ENCODE assay signal across 27 mouse cellular contexts in the genomic region with DNA sequence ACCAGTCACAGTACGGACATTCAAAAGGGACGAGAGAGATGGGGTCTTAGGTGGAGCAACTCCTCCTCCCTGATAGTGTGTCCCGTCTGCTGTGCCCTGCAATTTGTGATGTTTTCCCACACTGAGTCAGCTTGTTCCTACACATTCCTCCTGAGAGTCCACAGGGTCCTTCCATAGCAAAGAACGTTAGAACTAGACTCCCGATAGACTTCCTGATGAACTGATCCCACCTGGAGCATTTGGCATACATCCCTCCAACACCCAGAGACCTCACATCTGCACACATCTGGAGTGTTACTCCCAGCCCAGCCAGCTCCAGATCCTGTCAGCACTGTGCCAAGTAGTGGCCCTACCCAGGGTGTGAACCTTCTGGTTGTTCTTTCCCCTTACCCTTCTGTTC.
DNase-seq lines count a peak whose midpoint lies in the region; ATAC-seq and TF ChIP-seq lines count a peak whose summit lies in the region.
"Had no signal": no experiment of that assay in that cellular context is flagged by ENCODE, and none has a peak within 500 bp of the region (broad histone marks: within the 10 kb centered on the region; RNA-seq: fewer than 3 reads in every experiment).

No protein-coding gene starts in this region.

- H3K9me3 ChIP-seq in limb, embryonic 14.5 days (ENCODE audit: control insufficient read depth, low read length) = no peaks in the 10 kb centered on the region
- H3K9me3 ChIP-seq in limb, embryonic 10.5 days (replicated peaks) = no peaks in the 10 kb centered on the region
- H3K9me3 ChIP-seq: embryonic facial prominence, embryonic 13.5 days; embryonic facial prominence, embryonic 15.5 days; forebrain, embryonic 12.5 days had no signal

- peak overlapping the region; percentile 55 for H3K27ac ChIP-seq in cerebellum, adult 2 months (ENCODE audit: insufficient read depth, low read length)
- peak overlapping the region; percentile 90 for H3K27ac ChIP-seq in layer of hippocampus, adult 2 months
- H3K27ac ChIP-seq in limb, embryonic 14.5 days (replicated peaks; ENCODE audit: low read depth, low read length) = no peak overlapping the region
- H3K27ac ChIP-seq in limb, embryonic 10.5 days = no peak overlapping the region
- H3K27ac ChIP-seq in cortical plate, adult 2 months (ENCODE audit: insufficient read depth, low read length) = peak overlapping the region; percentile 47
- H3K27ac ChIP-seq: embryonic facial prominence, embryonic 13.5 days; embryonic facial prominence, embryonic 15.5 days; forebrain, embryonic 10.5 days; forebrain, embryonic 12.5 days had no signal

- no peak overlapping the region for H3K9ac ChIP-seq in limb, embryonic 14.5 days (ENCODE audit: low read depth, low read length, severe bottlenecking)
- H3K9ac ChIP-seq: embryonic facial prominence, embryonic 13.5 days; embryonic facial prominence, embryonic 15.5 days; forebrain, embryonic 12.5 days had no signal

- H3K4me2 ChIP-seq in limb, embryonic 14.5 days (replicated peaks; ENCODE audit: low read depth, low read length, severe bottlenecking) = no peak overlapping the region
- H3K4me2 ChIP-seq: embryonic facial prominence, embryonic 13.5 days; embryonic facial prominence, embryonic 15.5 days; forebrain, embryonic 12.5 days had no signal

- TF ChIP-seq CTCF in cerebellum, adult 2 months (IDR thresholded peaks at IDR 0.05; ENCODE audit: borderline replicate concordance, insufficient read depth, low read depth, low read length) = no peak
- no peak for TF ChIP-seq CTCF in layer of hippocampus, adult 2 months (conservative IDR thresholded peaks at IDR 0.05)
- no peak for TF ChIP-seq CTCF in cortical plate, adult 2 months (IDR thresholded peaks at IDR 0.05; ENCODE audit: extremely low read depth, insufficient read depth, low read length)

- no peak for TF ChIP-seq POLR2A in cerebellum, adult 2 months (IDR thresholded peaks at IDR 0.05; ENCODE audit: borderline replicate concordance, insufficient read depth, low read length)
- no peak for TF ChIP-seq POLR2A in limb, embryonic 14.5 days (IDR thresholded peaks at IDR 0.05; ENCODE audit: borderline replicate concordance, extremely low read depth, insufficient read depth, insufficient read length)
- no peak for TF ChIP-seq POLR2A in cortical plate, adult 2 months (IDR thresholded peaks at IDR 0.05; ENCODE audit: extremely low read depth, insufficient read depth, low read length)

- DNase-seq in cerebellum, adult 2 months = no peak
- no peak for DNase-seq in cerebellum, postnatal 10 days
- DNase-seq in layer of hippocampus, adult 2 months (ENCODE audit: low spot score in 2 of 2) = no peak
- no peak for DNase-seq in layer of hippocampus, postnatal 14 days (ENCODE audit: low spot score in 2 of 2)
- peak; percentile 15 for DNase-seq in limb, embryonic 14.5 days (ENCODE audit: low spot score)
- DNase-seq in limb, embryonic 10.5 days (ENCODE audit: low spot score) = no peak
- DNase-seq: adrenal gland, adult 8-10 months; adrenal gland, postnatal 36 days; B cell, adult 2 months; cerebellum, adult 11-12 months; cerebellum, adult 8-10 months; cerebellum, adult 9-11 months; cerebellum, postnatal 25 days; embryo, embryonic 11 days had no signal

- no peaks in the 10 kb centered on the region for H3K36me3 ChIP-seq in limb, embryonic 14.5 days (ENCODE audit: control insufficient read depth, insufficient read depth, low read length)
- no peaks in the 10 kb centered on the region for H3K36me3 ChIP-seq in limb, embryonic 10.5 days
- H3K36me3 ChIP-seq: embryonic facial prominence, embryonic 13.5 days; embryonic facial prominence, embryonic 15.5 days; G1E had no signal

- H3K4me3 ChIP-seq in cerebellum, adult 2 months (replicated peaks; ENCODE audit: insufficient read depth, low read depth, low read length) = no peak overlapping the region
- H3K4me3 ChIP-seq in layer of hippocampus, adult 2 months = no peak overlapping the region
- no peak overlapping the region for H3K4me3 ChIP-seq in limb, embryonic 14.5 days (replicated peaks; ENCODE audit: low read length)
- H3K4me3 ChIP-seq in limb, embryonic 10.5 days = no peak overlapping the region
- no peak overlapping the region for H3K4me3 ChIP-seq in cortical plate, adult 2 months (ENCODE audit: insufficient read depth, low read length)
- H3K4me3 ChIP-seq: embryonic facial prominence, embryonic 13.5 days; embryonic facial prominence, embryonic 15.5 days; erythroblast, embryonic 14.5 days; forebrain, embryonic 10.5 days; forebrain, embryonic 12.5 days had no signal

- no peak for ATAC-seq in limb, embryonic 14.5 days (ENCODE audit: low FRiP score, low read depth)
- ATAC-seq: activated CD4-positive, CD25-positive, alpha-beta regulatory T cell, adult 4 months; CD4-positive, CD25-positive, alpha-beta regulatory T cell, adult 4 months; forebrain, embryonic 14.5 days; forebrain, embryonic 16.5 days; Patski had no signal

- H3K4me1 ChIP-seq in cerebellum, adult 2 months (ENCODE audit: control insufficient read depth, insufficient read depth, low read length) = peaks cover 71% of the 10 kb centered on the region
- no peaks in the 10 kb centered on the region for H3K4me1 ChIP-seq in limb, embryonic 14.5 days (ENCODE audit: control insufficient read depth, insufficient read depth, low read length)
- peaks cover 5% of the 10 kb centered on the region for H3K4me1 ChIP-seq in limb, embryonic 10.5 days
- H3K4me1 ChIP-seq in cortical plate, adult 2 months (ENCODE audit: control insufficient read depth, insufficient read depth, low read length) = peaks cover 22% of the 10 kb centered on the region

- WGBS in cerebellum, adult 2 months = 80% methylated on average over 5 of the region's 5 CpGs
- WGBS in limb, embryonic 14.5 days = 64% methylated on average over 5 of the region's 5 CpGs
- 87% methylated on average over 5 of the region's 5 CpGs for WGBS in limb, embryonic 10.5 days

- no peaks in the 10 kb centered on the region for H3K27me3 ChIP-seq in cerebellum, adult 2 months (ENCODE audit: control insufficient read depth, insufficient read depth, low read length)
- H3K27me3 ChIP-seq in limb, embryonic 14.5 days (ENCODE audit: control insufficient read depth, insufficient read depth, low read length) = no peaks in the 10 kb centered on the region
- H3K27me3 ChIP-seq in limb, embryonic 10.5 days (ENCODE audit: low read depth, poor library complexity, severe bottlenecking) = no peaks in the 10 kb centered on the region
- H3K27me3 ChIP-seq: CH12.LX; embryonic facial prominence, embryonic 13.5 days; embryonic facial prominence, embryonic 15.5 days; forebrain, embryonic 12.5 days; Patski had no signal

Comparison
In these comparisons a context has a peak if more than half of its experiments do, and no peak if none do; other contexts are left out.
1. H3K27ac ChIP-seq: peak in cerebellum, adult 2 months (single experiment), layer of hippocampus, adult 2 months (single experiment) and cortical plate, adult 2 months (single experiment); none in limb, embryonic 14.5 days (single experiment) and limb, embryonic 10.5 days (single experiment).